Mouse (Mus musculus): ENCODE measurements around the gene Aox1. TPM values are rescaled to one million over a fixed set of nuclear protein-coding genes. Genes with fewer than 3 reads are reported as not detected.
A peak's percentile ranks its signal among the peaks of the same experiment; 100 is the strongest.

The Aox1 gene
- polyA plus RNA-seq, 1 experiment from 2014 or later, result 0.97 TPM

DNA sequence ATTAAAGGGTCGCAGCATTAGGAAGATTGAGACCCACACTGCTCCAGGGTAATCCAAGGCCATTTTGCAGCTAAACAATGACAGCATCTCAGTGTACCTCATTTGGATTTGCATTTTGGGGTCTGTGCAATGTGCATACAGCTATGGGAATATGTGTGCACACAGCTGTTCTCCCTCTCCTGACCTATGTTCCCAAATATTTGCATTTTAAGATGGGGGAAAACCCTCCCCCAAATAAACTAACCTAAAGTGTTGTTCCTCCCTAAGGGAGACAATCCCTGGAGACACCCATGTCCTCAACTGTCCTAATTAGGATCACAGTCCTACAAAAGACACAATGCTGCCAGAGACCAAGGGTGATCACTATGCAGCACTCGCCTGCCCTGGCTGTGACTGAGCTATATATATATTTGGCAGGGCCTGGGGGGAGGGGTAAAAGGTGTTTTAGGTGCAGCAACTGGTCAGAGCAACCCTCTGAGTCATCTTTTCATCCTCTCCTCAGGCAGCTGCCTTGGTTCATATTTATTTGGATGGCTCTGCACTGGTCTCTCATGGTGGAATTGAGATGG is 62.3 kb downstream of the Aox1 start:
- no peak overlapping the region for H3K27ac ChIP-seq (ENCODE audit: low read length)
- 64% methylated on average over 2 of the region's 2 CpGs for WGBS
- no peaks in the 10 kb centered on the region for H3K9me3 ChIP-seq (ENCODE audit: control insufficient read depth, low read length)
- no peak overlapping the region for H3K4me3 ChIP-seq (ENCODE audit: low read length)
- H3K36me3 ChIP-seq (ENCODE audit: control insufficient read depth, insufficient read depth, low read length), result no peaks in the 10 kb centered on the region
- no peak overlapping the region for H3K9ac ChIP-seq (ENCODE audit: low read length)
- no peaks in the 10 kb centered on the region for H3K4me1 ChIP-seq (replicated peaks; ENCODE audit: control insufficient read depth, insufficient read depth, low read length)
- no peak for ATAC-seq (ENCODE audit: low read depth)
- no peaks in the 10 kb centered on the region for H3K27me3 ChIP-seq (ENCODE audit: control insufficient read depth, insufficient read depth, low read depth, low read length)
- H3K4me2 ChIP-seq (ENCODE audit: low read depth, low read length), result no peak overlapping the region

DNA sequence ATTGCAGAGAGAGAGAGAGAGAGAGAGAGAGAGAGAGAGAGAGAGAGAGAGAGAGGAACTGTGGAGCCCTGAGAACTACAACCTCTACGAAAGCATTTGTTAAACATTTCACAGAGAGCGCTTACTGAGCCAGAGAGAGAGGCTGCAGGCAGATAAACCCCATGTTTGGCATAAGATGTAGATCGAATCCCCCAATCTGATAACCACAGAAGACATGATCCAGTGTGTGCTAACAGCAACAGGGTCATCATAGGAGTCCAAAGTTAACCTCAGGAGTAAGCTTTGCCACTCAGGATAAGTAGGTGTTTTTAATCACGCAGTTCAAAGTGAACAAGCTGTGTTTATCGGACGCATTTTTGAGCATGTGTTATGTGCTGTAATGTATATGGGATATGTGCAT is 67.6 kb downstream of the Aox1 start:
- H3K4me3 ChIP-seq (ENCODE audit: low read length), result no peak overlapping the region
- H3K27ac ChIP-seq (ENCODE audit: low read length), result no peak overlapping the region
- H3K36me3 ChIP-seq (ENCODE audit: control insufficient read depth, insufficient read depth, low read length), result no peaks in the 10 kb centered on the region
- H3K9me3 ChIP-seq (ENCODE audit: control insufficient read depth, low read length), result no peaks in the 10 kb centered on the region
- no peaks in the 10 kb centered on the region for H3K27me3 ChIP-seq (ENCODE audit: control insufficient read depth, insufficient read depth, low read depth, low read length)
- 0 out of 2 replicates have a peak, but pooled peaks cover 2% of the 10 kb centered on the region for H3K4me1 ChIP-seq (replicated peaks; ENCODE audit: control insufficient read depth, insufficient read depth, low read length)
- no peak for ATAC-seq (ENCODE audit: low read depth)
- no peak overlapping the region for H3K9ac ChIP-seq (ENCODE audit: low read length)
- H3K4me2 ChIP-seq (ENCODE audit: low read depth, low read length), result no peak overlapping the region
- WGBS, result 74% methylated on average over 6 of the region's 6 CpGs

DNA sequence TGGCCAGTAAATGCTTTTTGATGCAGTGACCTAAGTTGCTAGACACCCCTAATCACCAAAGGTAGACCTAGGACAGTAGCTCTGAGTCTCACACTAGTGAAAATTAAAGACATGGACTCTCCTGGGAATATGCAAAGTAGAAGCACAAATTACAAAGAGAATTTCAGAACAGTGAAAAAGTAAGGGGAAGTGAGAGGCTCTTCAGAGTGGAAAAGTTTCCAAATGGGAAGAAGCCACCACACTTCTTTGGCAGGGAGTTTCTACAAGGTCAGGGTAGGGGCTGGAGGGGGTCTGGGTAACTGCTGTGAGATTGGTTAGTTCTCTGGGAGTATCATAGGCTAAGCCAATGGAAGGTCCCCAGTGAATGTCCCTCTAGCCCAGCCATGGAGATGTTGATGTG is 69.4 kb downstream of the Aox1 start:
- no peaks in the 10 kb centered on the region for H3K9me3 ChIP-seq (ENCODE audit: control insufficient read depth, low read length)
- no peaks in the 10 kb centered on the region for H3K36me3 ChIP-seq (ENCODE audit: control insufficient read depth, insufficient read depth, low read length)
- no peak overlapping the region for H3K4me3 ChIP-seq (ENCODE audit: low read length)
- no peak for ATAC-seq (ENCODE audit: low read depth)
- no peaks in the 10 kb centered on the region for H3K27me3 ChIP-seq (ENCODE audit: control insufficient read depth, insufficient read depth, low read depth, low read length)
- no peak overlapping the region for H3K9ac ChIP-seq (ENCODE audit: low read length)
- no peak overlapping the region for H3K27ac ChIP-seq (ENCODE audit: low read length)
- 0 out of 2 replicates have a peak, but pooled peaks cover 2% of the 10 kb centered on the region for H3K4me1 ChIP-seq (replicated peaks; ENCODE audit: control insufficient read depth, insufficient read depth, low read length)
- H3K4me2 ChIP-seq (ENCODE audit: low read depth, low read length), result no peak overlapping the region

DNA sequence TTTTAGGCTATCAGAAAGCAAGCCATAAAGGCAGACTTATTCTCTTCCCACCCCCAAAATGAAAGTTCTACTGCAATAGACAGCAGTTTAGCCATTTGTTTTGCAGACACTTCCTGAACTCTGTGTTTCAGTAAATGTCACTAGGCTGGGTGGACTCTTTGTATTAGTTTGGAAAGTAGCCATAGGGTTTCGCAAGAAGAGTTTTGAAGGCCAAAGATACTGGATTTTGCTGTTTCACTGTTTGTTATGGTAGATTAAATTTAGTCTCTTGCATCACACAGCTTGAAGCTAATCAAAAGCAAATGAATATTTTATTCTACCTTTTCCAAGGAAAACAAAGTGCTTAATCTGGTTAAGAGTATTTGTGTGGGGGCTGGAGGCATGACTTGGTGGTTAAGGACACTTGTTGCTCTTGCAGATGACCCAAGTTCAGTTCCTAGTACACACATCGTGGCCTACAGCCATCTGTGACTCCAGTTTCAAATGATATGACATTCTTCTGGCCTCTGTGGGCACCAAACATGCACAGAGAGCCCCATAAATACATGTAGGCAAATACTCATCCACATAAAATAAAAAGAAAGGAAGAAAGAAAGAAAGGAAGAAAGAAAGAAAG is 71.9 kb downstream of the Aox1 start:
- no peaks in the 10 kb centered on the region for H3K9me3 ChIP-seq (ENCODE audit: control insufficient read depth, low read length)
- no peaks in the 10 kb centered on the region for H3K36me3 ChIP-seq (ENCODE audit: control insufficient read depth, insufficient read depth, low read length)
- WGBS, result 37% methylated on average over 2 of the region's 2 CpGs
- H3K27me3 ChIP-seq (ENCODE audit: control insufficient read depth, insufficient read depth, low read depth, low read length), result no peaks in the 10 kb centered on the region
- peak; percentile 78 for ATAC-seq (ENCODE audit: low read depth)
- H3K4me2 ChIP-seq (ENCODE audit: low read depth, low read length), result no peak overlapping the region
- H3K9ac ChIP-seq (ENCODE audit: low read length), result no peak overlapping the region
- H3K27ac ChIP-seq (ENCODE audit: low read length), result peak overlapping the region; percentile 59
- no peak overlapping the region for H3K4me3 ChIP-seq (ENCODE audit: low read length)
- 0 out of 2 replicates have a peak, but pooled peaks cover 2% of the 10 kb centered on the region for H3K4me1 ChIP-seq (replicated peaks; ENCODE audit: control insufficient read depth, insufficient read depth, low read length)

DNA sequence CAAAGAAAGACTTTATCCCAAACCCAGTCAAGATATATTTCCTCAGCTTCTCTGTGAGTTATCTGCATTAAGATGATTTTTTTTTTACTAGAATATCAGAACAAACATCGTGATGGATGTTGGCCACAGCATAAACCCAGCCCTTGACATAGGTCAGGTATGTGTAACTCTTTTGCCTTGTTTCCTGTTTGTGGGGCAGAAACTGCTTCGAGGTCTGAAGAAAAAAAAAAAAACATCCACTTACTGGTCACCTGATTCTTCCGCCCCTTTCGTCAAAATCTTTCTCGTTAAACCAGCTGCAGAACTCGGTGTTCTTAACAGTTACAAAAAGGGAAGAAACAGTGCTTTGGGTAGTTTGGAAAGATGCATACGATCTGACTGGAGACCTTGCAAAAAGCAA is 72.8 kb downstream of the Aox1 start:
- no peak for ATAC-seq (ENCODE audit: low read depth)
- no peak overlapping the region for H3K4me3 ChIP-seq (ENCODE audit: low read length)
- no peaks in the 10 kb centered on the region for H3K9me3 ChIP-seq (ENCODE audit: control insufficient read depth, low read length)
- H3K9ac ChIP-seq (ENCODE audit: low read length), result no peak overlapping the region
- no peaks in the 10 kb centered on the region for H3K27me3 ChIP-seq (ENCODE audit: control insufficient read depth, insufficient read depth, low read depth, low read length)
- 0 out of 2 replicates have a peak, but pooled peaks cover 2% of the 10 kb centered on the region for H3K4me1 ChIP-seq (replicated peaks; ENCODE audit: control insufficient read depth, insufficient read depth, low read length)
- no peak overlapping the region for H3K27ac ChIP-seq (ENCODE audit: low read length)
- no peak overlapping the region for H3K4me2 ChIP-seq (ENCODE audit: low read depth, low read length)
- no peaks in the 10 kb centered on the region for H3K36me3 ChIP-seq (ENCODE audit: control insufficient read depth, insufficient read depth, low read length)
- WGBS, result 67% methylated on average over 7 of the region's 7 CpGs

DNA sequence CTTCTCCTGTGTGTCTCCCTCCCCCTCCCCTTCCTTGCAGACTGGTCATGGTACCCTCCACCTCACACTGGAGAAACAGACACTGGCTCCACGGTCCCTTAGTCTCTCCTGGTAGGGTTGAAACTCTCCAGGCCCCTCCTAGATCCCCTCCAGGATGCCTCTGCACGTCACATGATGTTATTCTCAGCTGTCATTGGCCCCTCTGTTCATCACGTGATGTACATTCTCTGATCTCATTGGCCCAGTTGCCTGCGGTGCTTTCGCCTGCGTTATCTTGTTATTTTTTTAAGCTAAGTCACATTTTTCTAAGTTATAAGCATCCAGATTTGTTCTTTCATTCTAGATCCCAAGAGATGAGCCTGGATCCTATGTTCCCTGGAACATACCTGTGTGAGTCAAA is 76.0 kb downstream of the Aox1 start:
- H3K4me1 ChIP-seq (replicated peaks; ENCODE audit: control insufficient read depth, insufficient read depth, low read length), result 0 out of 2 replicates have a peak, but pooled peaks cover 2% of the 10 kb centered on the region
- H3K36me3 ChIP-seq (ENCODE audit: control insufficient read depth, insufficient read depth, low read length), result no peaks in the 10 kb centered on the region
- H3K27me3 ChIP-seq (ENCODE audit: control insufficient read depth, insufficient read depth, low read depth, low read length), result no peaks in the 10 kb centered on the region
- H3K4me3 ChIP-seq (ENCODE audit: low read length), result no peak overlapping the region
- 82% methylated on average over 6 of the region's 6 CpGs for WGBS
- no peaks in the 10 kb centered on the region for H3K9me3 ChIP-seq (ENCODE audit: control insufficient read depth, low read length)
- no peak overlapping the region for H3K4me2 ChIP-seq (ENCODE audit: low read depth, low read length)
- H3K27ac ChIP-seq (ENCODE audit: low read length), result no peak overlapping the region
- ATAC-seq (ENCODE audit: low read depth), result no peak
- no peak overlapping the region for H3K9ac ChIP-seq (ENCODE audit: low read length)

DNA sequence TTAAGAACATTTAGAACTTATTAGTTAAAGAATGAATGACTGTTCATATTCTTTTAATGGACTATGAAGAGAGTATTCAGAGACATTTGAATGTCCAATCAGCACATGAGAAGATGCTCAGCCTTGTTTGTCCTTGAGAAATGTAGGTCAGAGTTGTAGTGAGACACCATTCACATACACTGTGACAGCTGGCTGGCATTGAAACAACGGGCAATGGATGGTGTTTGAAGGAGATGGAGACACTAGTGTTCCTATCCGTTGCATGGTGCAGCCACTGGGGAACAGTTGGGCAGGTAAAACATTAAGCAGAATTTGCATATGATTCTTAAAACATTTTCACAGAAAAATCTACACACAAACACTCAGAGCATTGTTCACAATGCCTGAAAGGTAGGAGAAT is 77.3 kb downstream of the Aox1 start:
- no peak overlapping the region for H3K4me3 ChIP-seq (ENCODE audit: low read length)
- H3K9ac ChIP-seq (ENCODE audit: low read length), result no peak overlapping the region
- no peaks in the 10 kb centered on the region for H3K36me3 ChIP-seq (ENCODE audit: control insufficient read depth, insufficient read depth, low read length)
- WGBS, result 77% methylated on average over 2 of the region's 2 CpGs
- ATAC-seq (ENCODE audit: low read depth), result no peak
- no peak overlapping the region for H3K4me2 ChIP-seq (ENCODE audit: low read depth, low read length)
- H3K9me3 ChIP-seq (ENCODE audit: control insufficient read depth, low read length), result no peaks in the 10 kb centered on the region
- H3K27ac ChIP-seq (ENCODE audit: low read length), result no peak overlapping the region
- no peaks in the 10 kb centered on the region for H3K4me1 ChIP-seq (replicated peaks; ENCODE audit: control insufficient read depth, insufficient read depth, low read length)
- H3K27me3 ChIP-seq (ENCODE audit: control insufficient read depth, insufficient read depth, low read depth, low read length), result no peaks in the 10 kb centered on the region

DNA sequence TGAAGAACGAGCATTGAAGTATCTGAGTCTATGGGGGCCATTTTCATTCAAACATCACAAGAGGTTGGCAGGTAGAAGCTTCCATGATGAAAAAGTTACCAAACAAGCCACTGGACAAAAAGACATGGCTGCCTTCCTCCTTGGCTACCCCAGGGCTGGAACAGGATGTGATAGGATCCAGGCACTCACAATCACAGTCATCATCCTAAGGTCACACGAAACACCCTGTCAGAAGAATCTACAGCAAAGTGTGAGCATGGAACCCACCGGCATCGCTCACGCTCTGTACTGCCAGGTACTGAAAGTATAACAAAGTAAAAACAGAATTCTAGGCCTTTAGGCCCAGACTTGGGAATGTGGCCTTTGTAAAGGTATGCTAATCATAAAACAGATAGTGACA is 80.5 kb downstream of the Aox1 start:
- Histone ChIP-seq H3K9me3 (ENCODE audit: control insufficient read depth, low read length) (no peaks in the 10 kb centered on the region), H3K4me3 (ENCODE audit: low read length) (no peak overlapping the region), H3K4me2 (ENCODE audit: low read depth, low read length) (no peak overlapping the region), H3K36me3 (ENCODE audit: control insufficient read depth, insufficient read depth, low read length) (no peaks in the 10 kb centered on the region), H3K27ac (ENCODE audit: low read length) (no peak overlapping the region), H3K27me3 (ENCODE audit: control insufficient read depth, insufficient read depth, low read depth, low read length) (no peaks in the 10 kb centered on the region), H3K4me1 (replicated peaks; ENCODE audit: control insufficient read depth, insufficient read depth, low read length) (no peaks in the 10 kb centered on the region), H3K9ac (ENCODE audit: low read length) (no peak overlapping the region)
- ATAC-seq (ENCODE audit: low read depth), result no peak
- 86% methylated on average over 5 of the region's 5 CpGs for WGBS

DNA sequence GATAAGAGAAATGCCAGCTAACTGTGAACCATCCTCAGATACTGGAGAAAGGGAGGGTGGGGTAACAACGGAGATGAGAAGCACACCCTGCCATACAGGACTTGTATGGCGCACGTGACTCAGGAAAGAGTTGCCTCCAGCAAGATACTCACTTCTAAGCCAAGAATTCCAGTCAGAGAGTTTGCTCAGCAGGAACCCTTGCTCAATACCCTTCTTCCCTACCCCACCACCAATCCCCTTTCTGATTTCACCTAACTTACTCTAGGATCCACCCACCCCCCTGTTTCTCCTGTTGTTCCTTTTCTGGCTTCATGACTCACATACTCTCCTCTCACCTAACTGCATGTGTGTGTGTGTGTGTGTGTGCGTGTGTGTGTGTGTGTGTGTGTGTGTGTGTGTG is 81.6 kb downstream of the Aox1 start:
- no peaks in the 10 kb centered on the region for H3K36me3 ChIP-seq (ENCODE audit: control insufficient read depth, insufficient read depth, low read length)
- 0 out of 2 replicates have a peak, but pooled peaks have one; percentile 29 for ATAC-seq (ENCODE audit: low read depth)
- H3K9ac ChIP-seq (ENCODE audit: low read length), result no peak overlapping the region
- no peaks in the 10 kb centered on the region for H3K27me3 ChIP-seq (ENCODE audit: control insufficient read depth, insufficient read depth, low read depth, low read length)
- H3K27ac ChIP-seq (ENCODE audit: low read length), result no peak overlapping the region
- WGBS, result 75% methylated on average over 4 of the region's 4 CpGs
- no peaks in the 10 kb centered on the region for H3K4me1 ChIP-seq (replicated peaks; ENCODE audit: control insufficient read depth, insufficient read depth, low read length)
- no peak overlapping the region for H3K4me3 ChIP-seq (ENCODE audit: low read length)
- H3K9me3 ChIP-seq (ENCODE audit: control insufficient read depth, low read length), result no peaks in the 10 kb centered on the region
- H3K4me2 ChIP-seq (ENCODE audit: low read depth, low read length), result no peak overlapping the region

Measured in lung, embryonic 16.5 days (tissue).